Mouse (Mus musculus): Measurements from ENCODE around the gene Ceacam15. TPM values are rescaled to one million over a fixed set of nuclear protein-coding genes. Genes with fewer than 3 reads are reported as not detected.
A peak's percentile ranks its signal among the peaks of the same experiment; 100 is the strongest.
"Not testable (repeated sequence)": the region's sequence is repeated elsewhere in the genome, so short reads cannot be mapped to it uniquely, and the experiment has no call there.

The Ceacam15 gene
- total RNA-seq (2021), result not detected
- not detected in 2 replicates for polyA plus RNA-seq (2012; rRNA removed)
- long read RNA-seq, result 0 reads

DNA sequence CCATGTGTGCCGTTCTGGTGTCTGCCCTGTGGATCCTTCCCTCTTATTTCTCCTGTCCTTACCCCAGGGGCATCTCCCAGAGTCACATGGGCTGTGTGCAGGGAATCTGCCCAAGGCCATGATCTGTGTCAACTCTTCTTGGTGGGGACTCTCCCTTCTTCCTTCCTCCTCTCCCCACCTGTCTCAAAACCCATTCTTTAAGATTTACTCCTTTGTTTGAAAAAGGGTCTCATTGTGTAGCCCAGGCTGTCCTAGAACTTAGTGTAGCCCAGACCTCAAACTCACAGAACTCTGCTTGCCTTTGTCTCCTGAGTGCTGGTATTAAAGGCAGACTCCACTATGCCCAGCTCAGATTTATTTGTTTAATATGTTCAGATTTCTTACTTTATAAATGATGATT lies at the start of gene Ceacam15:
Ceacam15 (minus strand) TSS at position 101 of the 400 bp plus-strand sequence.
- no peak for DNase-seq

DNA sequence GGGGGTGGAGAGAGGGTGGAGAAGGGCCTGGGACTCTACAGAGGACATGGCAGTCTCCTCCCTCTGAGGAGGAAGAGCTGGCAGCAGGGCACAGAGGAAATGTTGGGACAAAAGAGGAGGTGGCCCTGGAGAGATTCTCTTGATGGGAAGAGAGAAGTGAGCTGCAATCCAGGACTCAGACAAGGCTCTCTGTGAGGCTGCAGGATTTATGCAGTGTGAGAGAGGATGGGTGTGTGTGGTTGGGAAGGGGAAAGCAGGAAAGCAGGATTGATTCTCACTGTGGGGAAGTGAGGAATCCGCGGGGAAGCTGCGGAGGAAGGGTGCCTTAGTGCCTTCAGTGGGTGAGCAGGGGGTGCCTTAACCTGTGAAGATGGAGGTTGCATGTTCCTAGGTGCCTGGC lies 47.0 kb upstream of the Ceacam15 start:
- DNase-seq, result not testable (repeated sequence)

DNA sequence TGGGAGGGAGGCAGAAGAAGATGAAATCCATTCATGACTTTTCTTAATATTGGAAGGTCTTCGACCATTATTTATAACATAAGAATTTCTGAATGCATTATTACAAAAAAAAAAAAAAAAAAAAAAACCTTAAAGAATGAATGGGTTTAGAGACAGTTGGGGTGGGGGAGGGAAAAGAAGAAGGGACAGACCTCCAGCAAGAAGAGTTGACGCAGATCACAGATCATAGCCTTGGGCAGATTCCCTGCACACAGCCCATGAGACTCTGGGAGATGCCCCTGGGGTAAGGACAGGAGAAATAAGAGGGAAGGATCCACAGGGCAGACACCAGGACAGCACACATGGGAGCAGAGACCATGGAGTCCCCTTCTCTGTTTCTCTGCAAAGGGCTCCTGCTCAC lies 46.1 kb upstream of the Ceacam15 start, which contains the start of gene Ceacam9:
Ceacam9 (plus strand) TSS at position 301 of the 400 bp plus-strand sequence.
- DNase-seq, result no peak

DNA sequence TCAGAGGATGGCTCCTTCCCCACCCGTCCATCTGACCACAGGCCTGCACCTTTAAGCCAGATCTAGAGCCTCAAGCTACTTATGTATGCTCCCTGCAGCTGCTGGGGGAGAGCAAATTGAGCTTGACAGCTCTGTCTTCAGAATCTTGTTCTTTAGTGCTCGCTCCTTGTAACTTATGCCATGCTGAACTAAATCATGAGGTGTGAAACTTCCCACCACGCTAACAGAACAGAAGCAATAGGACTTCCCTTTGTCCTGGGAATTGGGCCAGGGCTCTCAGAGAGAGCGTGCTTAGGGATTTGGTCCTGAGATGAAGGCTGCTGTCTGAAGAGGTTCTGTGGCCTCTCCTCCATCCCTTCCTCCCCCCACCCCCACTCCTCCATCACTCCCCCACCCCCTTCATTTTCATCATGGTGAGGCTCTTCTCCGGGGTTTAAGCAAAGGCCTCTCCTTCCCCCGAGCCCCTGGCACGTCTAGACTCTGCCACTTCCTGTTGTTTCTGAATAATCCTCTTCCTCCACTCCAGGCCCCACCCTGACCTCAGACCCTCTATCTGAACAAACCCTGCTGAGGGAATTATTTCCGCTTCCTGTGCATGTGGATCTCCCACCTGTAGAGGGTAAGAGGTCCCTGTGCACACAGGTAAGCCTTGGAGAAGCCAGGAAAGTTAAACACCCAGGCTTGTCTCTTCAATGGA lies 41.1 kb upstream of the Ceacam15 start:
- not testable (repeated sequence) for DNase-seq

DNA sequence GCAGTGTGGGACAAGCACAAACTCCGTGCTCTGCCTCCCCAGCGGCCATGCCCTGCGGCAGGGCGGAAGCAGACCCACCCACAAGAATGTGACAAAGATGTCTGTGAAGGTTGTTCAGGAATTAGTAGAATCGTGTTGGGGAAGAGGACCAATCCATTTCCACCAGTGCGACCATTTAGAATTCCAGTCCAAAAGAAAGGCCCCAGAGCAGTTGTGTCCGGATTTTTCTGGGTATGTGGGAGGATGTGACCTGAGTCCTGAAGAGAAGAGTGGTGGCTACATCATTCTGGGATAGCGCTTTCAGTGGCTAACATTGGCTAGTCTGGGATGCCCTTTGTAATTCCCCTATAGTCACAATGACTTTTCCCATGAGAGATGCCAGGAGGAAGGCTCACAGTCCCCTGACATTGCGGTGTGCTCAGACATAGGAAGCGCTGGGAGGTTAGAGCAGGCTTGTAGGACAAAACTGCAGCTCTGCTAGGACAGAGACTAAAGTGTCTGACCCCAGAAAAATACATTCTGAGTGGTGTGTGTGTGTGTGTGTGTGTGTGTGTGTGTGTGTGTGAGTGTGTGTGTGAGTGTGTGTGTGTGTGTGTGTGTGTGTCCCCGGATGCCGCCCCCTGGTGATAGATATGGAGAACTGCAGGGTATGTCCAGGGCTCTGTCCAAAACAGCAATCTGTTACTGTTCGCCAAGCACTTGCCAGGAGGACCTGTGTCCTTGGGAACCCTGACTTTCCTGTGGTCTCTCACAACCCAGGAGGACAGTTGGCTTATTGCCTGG lies 37.3 kb upstream of the Ceacam15 start:
- no peak for DNase-seq

DNA sequence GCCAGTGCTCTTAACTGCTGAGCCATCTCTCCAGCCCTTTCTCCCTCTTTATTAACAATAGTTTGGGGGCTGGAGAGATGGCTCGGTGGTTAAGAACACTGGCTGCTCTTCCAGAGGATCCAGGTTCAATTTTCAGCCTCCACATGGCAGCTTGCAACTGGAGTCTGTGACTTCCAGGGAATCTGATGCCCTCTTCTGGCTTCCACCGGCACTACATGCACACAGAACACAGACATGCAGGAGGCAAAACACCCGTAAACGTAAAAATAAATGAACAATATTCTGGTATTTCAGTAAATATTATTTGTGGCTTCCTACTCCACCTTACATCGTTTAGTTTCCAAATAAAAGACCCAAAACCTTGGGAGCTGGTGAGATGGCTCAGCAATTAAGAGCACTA lies 35.1 kb upstream of the Ceacam15 start:
- DNase-seq, result no peak

DNA sequence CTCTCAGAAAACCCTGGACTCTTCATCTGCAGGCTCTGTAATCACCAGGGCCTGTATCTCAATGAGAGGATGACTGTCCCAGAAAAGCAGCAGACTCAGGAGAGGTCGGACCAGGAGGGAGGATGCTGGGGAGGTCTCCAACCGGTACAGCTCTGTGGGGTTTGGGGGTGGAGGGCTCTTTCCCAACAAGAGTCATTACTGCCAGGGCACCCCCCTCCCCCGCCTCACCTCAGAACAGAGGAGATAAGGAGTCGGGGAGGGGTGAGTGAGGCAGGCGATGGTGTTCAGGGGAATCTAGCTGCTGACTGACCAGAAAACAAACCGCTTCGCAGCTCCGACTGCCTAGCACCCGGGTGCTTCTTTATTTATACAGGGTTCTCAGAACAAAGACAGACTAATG lies 32.7 kb upstream of the Ceacam15 start:
- no peak for DNase-seq

DNA sequence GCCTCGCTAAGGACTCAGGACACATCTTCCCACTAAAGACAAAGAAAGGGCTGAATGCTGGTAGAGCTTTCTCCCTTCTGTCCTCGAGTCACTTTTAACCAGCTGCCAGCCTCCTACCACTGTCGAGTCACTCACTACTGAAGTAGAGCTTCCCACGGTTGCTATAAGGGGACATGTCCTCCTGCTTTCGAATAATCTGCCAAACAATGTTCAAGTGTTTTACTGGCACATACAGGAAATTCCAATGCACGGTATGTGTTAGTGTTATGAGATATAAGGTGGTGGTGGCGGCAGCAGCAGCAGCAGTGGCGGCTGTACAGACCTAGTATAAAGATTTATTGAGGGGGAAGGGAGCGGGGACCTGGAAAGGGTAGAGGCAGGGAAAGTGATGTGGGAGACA lies 30.9 kb upstream of the Ceacam15 start:
- no peak for DNase-seq

DNA sequence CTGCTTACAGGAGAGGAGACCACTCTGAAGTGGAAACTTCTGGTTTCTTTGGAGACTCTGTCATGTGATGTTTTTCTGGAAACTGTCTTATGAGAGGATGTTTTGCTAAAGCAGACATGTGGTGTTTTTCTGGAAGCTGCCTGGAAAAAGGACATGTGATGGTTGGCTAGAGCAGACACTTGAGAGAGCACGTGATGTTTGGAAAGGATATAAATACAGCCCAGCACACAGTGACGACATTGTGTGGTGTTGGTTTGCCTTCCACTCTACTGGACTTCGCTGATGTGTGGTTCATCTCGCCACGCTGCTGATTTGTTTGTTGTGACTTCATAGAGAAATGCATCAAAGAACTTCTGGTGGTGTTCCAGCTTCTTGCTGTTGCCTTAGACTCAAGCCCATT lies 25.1 kb upstream of the Ceacam15 start:
- no peak for DNase-seq

DNA sequence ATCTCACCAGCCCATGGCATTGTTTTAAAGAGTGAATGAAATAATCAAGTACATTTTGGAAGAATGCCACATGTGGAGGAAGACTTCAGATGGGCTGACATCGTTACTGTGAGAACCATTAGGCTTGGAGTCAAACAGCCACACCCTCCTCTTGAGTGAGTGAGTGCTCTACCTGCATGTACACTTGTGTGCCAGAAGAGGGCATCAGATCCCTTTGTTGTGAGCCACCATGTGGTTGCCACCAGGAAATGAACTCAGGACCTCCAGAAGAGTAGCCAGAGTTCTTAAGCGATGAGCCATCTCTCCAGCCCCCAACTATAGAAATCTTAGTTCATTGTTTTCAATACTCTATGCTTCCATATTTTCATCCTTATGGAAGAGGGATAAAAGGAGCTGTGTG lies 23.5 kb upstream of the Ceacam15 start:
- peak; percentile 11 for DNase-seq

DNA sequence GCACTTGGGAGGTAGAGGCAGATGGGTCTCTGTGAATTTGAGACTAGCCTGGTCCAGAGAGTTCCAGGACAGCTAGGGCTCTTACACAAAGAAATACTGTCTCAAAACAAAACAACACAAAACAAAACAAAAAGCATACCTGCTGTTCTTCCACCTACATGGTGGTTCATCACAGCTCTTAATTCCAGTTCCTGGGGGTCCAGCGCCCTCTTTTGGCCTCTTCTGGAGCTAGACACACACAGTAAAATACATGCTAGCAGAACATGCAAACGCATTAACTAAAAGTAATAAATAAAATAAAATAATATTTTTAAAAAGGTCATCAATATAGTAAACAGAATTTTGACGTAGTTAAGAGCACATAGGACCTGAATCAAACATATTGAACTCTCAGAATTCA lies 19.5 kb upstream of the Ceacam15 start:
- peak; percentile 27 for DNase-seq

DNA sequence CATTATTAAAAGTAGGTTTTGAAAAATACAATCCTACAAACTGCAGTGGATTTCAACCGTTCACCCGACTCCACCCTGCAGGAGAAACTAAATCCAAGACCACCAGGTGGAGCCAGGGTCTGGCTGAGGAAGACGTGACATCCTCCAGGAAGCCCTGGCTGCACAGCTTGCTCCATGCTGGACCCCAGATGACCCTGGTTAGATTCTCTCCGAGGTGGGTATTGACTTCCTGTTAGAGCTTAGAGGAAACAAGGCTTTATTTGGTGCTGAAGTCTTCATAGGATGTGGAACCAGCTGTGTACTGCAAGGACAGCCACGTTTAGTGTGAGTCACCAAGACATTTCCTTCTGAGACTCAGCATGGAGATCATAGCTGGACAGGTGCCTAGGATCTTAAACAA lies 13.7 kb upstream of the Ceacam15 start:
- no peak for DNase-seq

DNA sequence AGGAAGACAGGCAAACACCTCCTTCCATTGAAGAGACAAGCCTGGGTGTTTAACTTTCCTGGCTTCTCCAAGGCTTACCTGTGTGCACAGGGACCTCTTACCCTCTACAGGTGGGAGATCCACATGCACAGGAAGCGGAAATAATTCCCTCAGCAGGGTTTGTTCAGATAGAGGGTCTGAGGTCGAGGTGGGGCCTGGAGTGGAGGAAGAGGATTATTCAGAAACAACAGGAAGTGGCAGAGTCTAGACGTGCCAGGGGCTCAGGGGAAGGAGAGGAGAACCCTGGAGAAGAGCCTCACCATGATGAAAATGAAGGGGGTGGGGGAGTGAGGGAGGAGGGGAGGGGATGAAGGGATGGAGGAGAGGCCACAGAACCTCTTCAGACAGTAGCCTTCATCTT lies 4.7 kb upstream of the Ceacam15 start:
- DNase-seq, result not testable (repeated sequence)

DNA sequence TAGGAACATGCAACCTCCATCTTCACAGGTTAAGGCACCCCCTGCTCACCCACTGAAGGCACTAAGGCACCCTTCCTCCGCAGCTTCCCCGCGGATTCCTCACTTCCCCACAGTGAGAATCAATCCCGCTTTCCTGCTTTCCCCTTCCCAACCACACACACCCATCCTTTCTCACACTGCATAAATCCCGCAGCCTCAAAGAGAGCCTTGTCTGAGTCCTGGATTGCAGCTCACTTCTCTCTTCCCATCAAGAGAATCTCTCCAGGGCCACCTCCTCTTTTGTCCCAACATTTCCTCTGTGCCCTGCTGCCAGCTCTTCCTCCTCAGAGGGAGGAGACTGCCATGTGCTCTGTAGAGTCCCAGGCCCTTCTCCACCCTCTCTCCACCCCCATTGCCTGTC lies 806 bp downstream of the Ceacam15 start:
- DNase-seq, result not testable (repeated sequence)

DNA sequence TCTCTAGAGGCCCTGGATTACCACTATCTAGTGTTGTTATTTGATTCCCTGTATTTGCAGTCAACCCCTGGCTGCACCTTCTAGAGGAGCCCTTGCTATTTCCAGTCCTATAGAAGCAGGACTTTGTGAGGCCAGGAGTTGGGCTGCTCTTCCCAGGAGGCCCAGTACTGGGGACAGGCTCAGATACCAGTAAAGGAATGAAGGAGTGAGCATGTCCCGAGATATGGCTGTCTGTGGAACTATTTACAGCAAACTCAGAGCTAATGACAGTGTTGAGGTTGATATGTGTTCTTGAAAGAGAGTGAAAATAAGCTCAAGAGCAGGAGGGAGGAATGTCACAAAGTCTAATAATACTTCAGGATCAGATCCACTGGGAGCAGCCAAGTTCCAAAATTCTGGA lies 1.7 kb downstream of the Ceacam15 start:
- DNase-seq, result no peak

DNA sequence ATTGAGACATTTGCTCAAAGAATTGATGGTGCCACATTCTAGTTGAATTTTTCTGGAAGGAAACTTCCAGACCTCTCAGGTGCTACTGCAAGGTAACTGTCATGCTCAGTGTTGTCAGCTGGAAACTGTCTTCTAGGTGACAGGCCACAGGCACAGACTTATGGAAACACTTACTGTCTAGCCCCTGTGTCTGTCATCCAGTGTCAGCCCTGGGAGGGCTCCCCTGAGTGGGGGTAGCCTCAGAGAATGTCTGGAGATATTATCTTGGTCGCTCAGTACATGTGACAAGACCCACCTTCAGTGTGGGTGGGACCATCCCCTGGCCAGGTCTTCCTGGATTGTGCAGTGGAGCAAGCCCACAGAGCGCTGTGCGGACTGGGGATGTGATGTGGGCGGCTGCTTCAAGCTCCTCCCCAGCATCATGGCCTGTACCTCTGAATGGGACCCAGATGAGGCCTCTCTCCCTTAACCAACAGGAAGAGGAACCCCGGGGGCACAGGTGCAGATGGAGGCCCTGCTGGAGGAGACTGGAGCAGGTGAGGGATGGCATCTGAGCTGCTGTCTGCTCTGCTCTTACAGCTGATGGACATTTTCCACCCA lies 7.1 kb downstream of the Ceacam15 start:
- not testable (repeated sequence) for DNase-seq

DNA sequence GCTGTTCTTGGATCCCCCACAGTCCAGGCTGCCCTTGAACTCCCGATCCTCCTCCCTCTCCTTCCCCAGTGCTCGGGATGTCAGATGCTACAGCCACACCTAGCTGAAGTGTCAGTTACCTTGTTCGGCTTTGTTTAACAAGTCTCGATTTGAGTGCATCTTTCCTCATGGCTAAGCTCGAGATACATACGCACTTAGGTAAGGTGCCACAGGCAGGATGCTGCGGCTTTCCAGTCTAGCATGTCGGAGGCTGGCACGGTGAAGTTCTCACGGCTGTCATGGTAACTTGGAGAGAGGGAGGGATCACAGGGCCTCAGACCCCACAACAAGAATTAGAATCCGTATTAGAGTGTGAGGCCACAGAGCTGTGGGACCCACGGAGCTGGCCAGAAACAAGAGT lies 31.2 kb downstream of the Ceacam15 start:
- DNase-seq, result no peak

DNA sequence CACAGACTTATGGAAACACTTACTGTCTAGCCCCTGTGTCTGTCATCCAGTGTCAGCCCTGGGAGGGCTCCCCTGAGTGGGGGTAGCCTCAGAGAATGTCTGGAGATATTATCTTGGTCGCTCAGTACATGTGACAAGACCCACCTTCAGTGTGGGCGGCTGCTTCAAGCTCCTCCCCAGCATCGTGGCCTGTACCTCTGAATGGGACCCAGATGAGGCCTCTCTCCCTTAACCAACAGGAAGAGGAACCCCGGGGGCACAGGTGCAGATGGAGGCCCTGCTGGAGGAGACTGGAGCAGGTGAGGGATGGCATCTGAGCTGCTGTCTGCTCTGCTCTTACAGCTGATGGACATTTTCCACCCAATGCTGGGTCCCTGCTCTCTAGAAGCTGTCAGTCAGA lies 32.4 kb downstream of the Ceacam15 start:
- not testable (repeated sequence) for DNase-seq

DNA sequence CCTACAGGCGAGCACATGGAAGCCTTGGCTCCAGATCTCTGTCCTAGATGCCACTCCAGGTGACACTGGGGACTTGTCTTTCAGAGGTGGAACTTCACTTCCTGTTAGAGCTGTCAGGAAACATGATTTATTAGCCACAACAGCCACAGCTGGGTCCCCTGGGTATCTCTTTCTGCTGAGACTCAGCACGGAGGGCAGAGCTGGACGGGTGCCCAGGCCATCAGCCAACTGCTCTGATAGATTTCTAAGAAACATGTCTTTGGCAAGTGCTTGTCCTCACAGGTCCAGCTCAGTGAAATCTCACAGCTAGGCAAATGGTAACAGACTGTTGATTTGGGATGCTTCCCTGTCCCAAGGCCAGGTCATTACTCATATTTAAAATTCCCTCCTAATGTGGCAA lies 36.5 kb downstream of the Ceacam15 start:
- peak; percentile 69 for DNase-seq

DNA sequence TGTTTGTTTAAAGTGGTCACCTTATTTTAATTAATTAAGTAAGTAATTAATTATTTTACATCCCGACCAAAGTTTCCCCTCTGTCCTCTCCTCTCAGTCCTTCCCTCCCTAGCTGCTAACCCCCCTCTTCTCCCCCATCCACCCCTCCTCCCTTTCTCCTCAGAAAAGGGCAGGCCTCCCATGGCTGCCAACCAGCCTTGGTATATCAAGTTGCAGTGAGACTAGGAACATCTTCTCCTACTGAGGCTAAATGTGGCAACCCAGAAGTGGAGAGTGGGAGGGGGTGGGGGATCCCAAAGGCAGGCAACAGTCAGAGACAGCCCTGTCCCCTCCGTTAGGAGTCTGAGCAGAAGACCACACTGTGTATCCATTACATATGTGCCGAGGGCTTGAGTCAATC lies 40.4 kb downstream of the Ceacam15 start:
- no peak for DNase-seq

DNA sequence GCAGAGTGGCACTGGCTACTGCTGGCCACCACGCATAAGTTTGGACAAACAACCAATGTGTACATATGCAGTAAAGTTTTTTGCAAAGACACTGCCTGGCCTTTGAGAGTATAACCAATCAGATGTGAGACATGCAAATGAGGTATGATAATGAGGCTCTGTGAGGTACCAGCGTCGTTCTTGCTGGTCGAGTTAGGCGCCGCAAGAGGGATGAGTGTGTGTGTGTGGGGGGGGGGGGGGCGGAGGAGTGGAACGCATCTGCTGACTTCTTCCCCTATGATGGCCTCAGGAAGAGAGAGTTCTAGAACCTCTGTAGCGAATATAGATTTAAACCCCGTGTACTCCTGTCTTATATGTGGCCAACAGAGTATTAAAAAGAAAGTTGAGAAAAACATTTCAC lies 41.6 kb downstream of the Ceacam15 start:
- DNase-seq, result not testable (repeated sequence)

DNA sequence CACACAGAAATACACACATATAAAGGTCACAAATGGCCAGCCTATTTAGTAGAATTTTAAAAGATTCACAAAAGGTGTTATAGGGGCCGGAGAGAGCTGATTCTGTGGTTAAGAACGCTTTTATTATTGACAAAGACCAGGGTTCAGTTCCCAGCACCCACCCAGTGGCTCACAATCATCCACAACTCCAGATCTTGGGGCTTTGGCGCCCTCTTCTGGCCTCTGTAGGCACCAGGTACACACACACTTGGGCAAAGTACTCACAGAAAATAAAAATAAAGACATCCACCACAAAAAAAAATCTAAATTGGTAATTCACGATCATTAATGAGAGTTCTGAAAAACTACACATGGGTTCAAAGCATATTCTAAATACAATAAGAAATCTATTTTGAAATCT lies 43.6 kb downstream of the Ceacam15 start:
- DNase-seq, result no peak

DNA sequence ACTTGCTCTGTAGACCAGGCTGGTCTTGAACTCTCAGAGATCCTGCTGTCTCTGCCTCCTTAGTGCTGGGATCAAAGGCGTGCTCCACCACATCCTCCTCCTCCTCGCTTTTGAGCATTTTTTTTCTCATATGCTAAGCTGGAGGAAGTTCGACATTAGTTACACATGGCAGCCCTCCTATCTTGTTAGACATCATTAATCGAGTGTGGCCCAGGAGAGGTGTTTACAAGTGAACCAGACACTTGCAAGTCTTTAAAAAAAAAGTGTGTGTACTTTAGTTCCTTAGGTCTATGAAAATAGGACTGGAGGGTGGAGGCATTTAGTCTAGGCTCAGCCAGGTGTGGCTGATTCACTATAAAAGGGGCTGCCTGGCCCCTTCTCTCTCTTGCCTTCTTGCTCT lies 44.5 kb downstream of the Ceacam15 start:
- no peak for DNase-seq
